In the genomic region with DNA sequence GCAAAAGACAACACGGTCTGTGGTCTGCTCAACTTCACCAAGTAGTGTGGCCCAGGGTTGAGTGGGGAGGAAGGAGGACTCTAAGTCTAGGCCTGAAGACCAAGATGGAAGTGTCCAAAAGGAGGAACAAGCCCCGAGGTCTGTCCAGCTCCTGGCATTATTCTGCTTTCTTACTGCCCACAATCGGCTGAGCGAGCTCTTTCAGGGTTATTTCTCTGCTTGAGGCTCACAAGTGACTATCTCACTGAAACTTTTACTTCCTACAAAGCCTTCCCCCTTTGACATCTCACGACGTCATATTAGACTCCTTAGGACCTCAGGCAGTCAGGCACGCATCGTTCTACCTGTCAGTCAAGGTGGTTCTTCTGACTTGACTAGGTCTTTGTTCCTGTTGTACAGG, we compare ENCODE assay signal across 8 mouse cellular contexts. TPM values are rescaled to one million over a fixed set of nuclear protein-coding genes. Genes with fewer than 3 reads are reported as not detected.
A peak's percentile ranks its signal among the peaks of the same experiment; 100 is the strongest.
DNase-seq lines count a peak whose midpoint lies in the region; ATAC-seq and TF ChIP-seq lines count a peak whose summit lies in the region.

No protein-coding gene starts in this region.

- WGBS in embryonic facial prominence, embryonic 14.5 days: 71% methylated on average over 8 of the region's 8 CpGs
- WGBS in hindbrain, postnatal 0 days: 65% methylated on average over 8 of the region's 8 CpGs
- WGBS in midbrain, embryonic 11.5 days: 72% methylated on average over 8 of the region's 8 CpGs

- H3K9me3 ChIP-seq in embryonic facial prominence, embryonic 14.5 days (ENCODE audit: control insufficient read depth, low read length): no peaks in the 10 kb centered on the region
- no peaks in the 10 kb centered on the region for H3K9me3 ChIP-seq in hindbrain, postnatal 0 days (ENCODE audit: low read length)
- no peaks in the 10 kb centered on the region for H3K9me3 ChIP-seq in midbrain, embryonic 11.5 days (ENCODE audit: control insufficient read depth, low read length)

- H3K27ac ChIP-seq in embryonic facial prominence, embryonic 14.5 days (replicated peaks; ENCODE audit: low read depth, low read length): peak overlapping the region; percentile 65; the same call in 1 of the 2 replicates
- peak overlapping the region; percentile 91 for H3K27ac ChIP-seq in hindbrain, postnatal 0 days
- H3K27ac ChIP-seq in midbrain, embryonic 11.5 days (ENCODE audit: low read depth, low read length): no peak overlapping the region

- peak overlapping the region; percentile 89 for H3K4me3 ChIP-seq in embryonic facial prominence, embryonic 14.5 days (ENCODE audit: low read depth, low read length)
- peak overlapping the region; percentile 75 for H3K4me3 ChIP-seq in hindbrain, postnatal 0 days (ENCODE audit: low read length)
- H3K4me3 ChIP-seq in midbrain, embryonic 11.5 days (ENCODE audit: low read depth, low read length): peak overlapping the region; percentile 72

- no peaks in the 10 kb centered on the region for H3K36me3 ChIP-seq in embryonic facial prominence, embryonic 14.5 days (ENCODE audit: control insufficient read depth, insufficient read depth, low read length)
- no peaks in the 10 kb centered on the region for H3K36me3 ChIP-seq in hindbrain, postnatal 0 days (ENCODE audit: insufficient read depth, low read length)
- H3K36me3 ChIP-seq in midbrain, embryonic 11.5 days (ENCODE audit: control insufficient read depth, insufficient read depth, low read length): no peaks in the 10 kb centered on the region

- peak overlapping the region; percentile 87 for H3K9ac ChIP-seq in embryonic facial prominence, embryonic 14.5 days (ENCODE audit: low read depth, low read length)
- H3K9ac ChIP-seq in hindbrain, postnatal 0 days (replicated peaks; ENCODE audit: low read length): peak overlapping the region; percentile 74
- peak overlapping the region; percentile 78 for H3K9ac ChIP-seq in midbrain, embryonic 11.5 days (ENCODE audit: low read length)

- no peaks in the 10 kb centered on the region for H3K27me3 ChIP-seq in embryonic facial prominence, embryonic 14.5 days (replicated peaks; ENCODE audit: control insufficient read depth, insufficient read depth, low read length)
- H3K27me3 ChIP-seq in hindbrain, postnatal 0 days (ENCODE audit: insufficient read depth, low read length): no peaks in the 10 kb centered on the region
- peaks cover 7% of the 10 kb centered on the region; the same call in 1 of the 2 replicates for H3K27me3 ChIP-seq in midbrain, embryonic 11.5 days (ENCODE audit: control insufficient read depth, insufficient read depth, low read length)

- TF ChIP-seq CTCF in hindbrain, postnatal 0 days (IDR thresholded peaks at IDR 0.05; ENCODE audit: low read depth): no peak

- no peak for ATAC-seq in embryonic facial prominence, embryonic 14.5 days (ENCODE audit: low read depth)
- no peak for ATAC-seq in hindbrain, postnatal 0 days
- ATAC-seq in midbrain, embryonic 11.5 days (ENCODE audit: low FRiP score): no peak

- peak overlapping the region; percentile 95 for H3K4me2 ChIP-seq in embryonic facial prominence, embryonic 14.5 days (ENCODE audit: low read depth, low read length)
- peak overlapping the region; percentile 89 for H3K4me2 ChIP-seq in hindbrain, postnatal 0 days (ENCODE audit: low read depth, low read length)
- peak overlapping the region; percentile 91 for H3K4me2 ChIP-seq in midbrain, embryonic 11.5 days

- peaks cover 12% of the 10 kb centered on the region for H3K4me1 ChIP-seq in embryonic facial prominence, embryonic 14.5 days (ENCODE audit: control insufficient read depth, insufficient read depth, low read length)
- H3K4me1 ChIP-seq in hindbrain, postnatal 0 days (ENCODE audit: insufficient read depth, low read length): peaks cover 20% of the 10 kb centered on the region
- H3K4me1 ChIP-seq in midbrain, embryonic 11.5 days (ENCODE audit: control insufficient read depth, insufficient read depth, low read length): peaks cover 43% of the 10 kb centered on the region

- DNase-seq in layer of hippocampus, postnatal 14 days (ENCODE audit: low spot score in 2 of 2): peak; percentile 8 to 19
- DNase-seq in layer of hippocampus, postnatal 10 days (ENCODE audit: low spot score in 2 of 2): no peak
- DNase-seq in embryonic facial prominence, embryonic 14.5 days (ENCODE audit: low spot score): peak; percentile 16
- DNase-seq in hindbrain, postnatal 0 days (ENCODE audit: low spot score): no peak
- DNase-seq in midbrain, embryonic 11.5 days (ENCODE audit: low spot score, missing footprints): no peak
- DNase-seq in embryo, embryonic 10 days (ENCODE audit: low spot score): no peak
- DNase-seq in frontal cortex, postnatal 25 days (ENCODE audit: low spot score in 2 of 2): no peak
- DNase-seq in left cerebral cortex, adult 8-10 months (ENCODE audit: low spot score in 2 of 2): no peak

RNA-seq across cellular contexts. Expression of gene Prkar2a, which starts 2.3 kb away (rescaled TPM):
- 10 to 100 TPM; 43.5 to 49.4 TPM for total RNA-seq in layer of hippocampus, postnatal 14 days (2021)
- total RNA-seq in layer of hippocampus, postnatal 10 days (2021): 10 to 100 TPM; 54.9 to 60.6 TPM
- 35.3 and 36.0 TPM in 2 replicates for polyA plus RNA-seq in embryonic facial prominence, embryonic 14.5 days (2014; fragmentation: Nextera tagmentation; extraction: Ambion mirVana)
- total RNA-seq in hindbrain, postnatal 0 days (2014; rRNA removed): 87.3 and 92.2 TPM in 2 replicates
- polyA plus RNA-seq in hindbrain, postnatal 0 days (2015; fragmentation: Nextera tagmentation; extraction: Ambion mirVana): 39.7 and 43.9 TPM in 2 replicates
- polyA plus RNA-seq in midbrain, embryonic 11.5 days (2014; fragmentation: Nextera tagmentation; extraction: Ambion mirVana): 58.0 and 58.2 TPM in 2 replicates
- 10 to 100 TPM; 45.9 to 52.1 (median 49.3) TPM for total RNA-seq in left cerebral cortex, adult 8-10 months (2022)

RNA-seq across cellular contexts. Expression of gene Slc25a20, which starts 29.5 kb away (rescaled TPM):
- total RNA-seq in layer of hippocampus, postnatal 14 days (2021): 10 to 100 TPM; 19.6 to 26.3 TPM
- total RNA-seq in layer of hippocampus, postnatal 10 days (2021): 10 to 100 TPM; 19.2 to 21.0 TPM
- 24.0 and 27.1 TPM in 2 replicates for polyA plus RNA-seq in embryonic facial prominence, embryonic 14.5 days (2014; fragmentation: Nextera tagmentation; extraction: Ambion mirVana)
- total RNA-seq in hindbrain, postnatal 0 days (2014; rRNA removed): 31.0 and 41.1 TPM in 2 replicates
- polyA plus RNA-seq in hindbrain, postnatal 0 days (2015; fragmentation: Nextera tagmentation; extraction: Ambion mirVana): 49.7 and 50.2 TPM in 2 replicates
- 31.2 and 33.3 TPM in 2 replicates for polyA plus RNA-seq in midbrain, embryonic 11.5 days (2014; fragmentation: Nextera tagmentation; extraction: Ambion mirVana)
- 10 to 100 TPM; 11.1 to 15.8 (median 13.6) TPM for total RNA-seq in left cerebral cortex, adult 8-10 months (2022)

RNA-seq across cellular contexts. Expression of gene Arih2, which starts 42.2 kb away (rescaled TPM):
- total RNA-seq in layer of hippocampus, postnatal 14 days (2021): 10 to 100 TPM; 50.2 to 50.6 TPM
- 10 to 100 TPM; 47.3 to 51.1 TPM for total RNA-seq in layer of hippocampus, postnatal 10 days (2021)
- polyA plus RNA-seq in embryonic facial prominence, embryonic 14.5 days (2014; fragmentation: Nextera tagmentation; extraction: Ambion mirVana): 36.4 and 39.5 TPM in 2 replicates
- 52.1 and 54.8 TPM in 2 replicates for total RNA-seq in hindbrain, postnatal 0 days (2014; rRNA removed)
- 38.5 and 39.7 TPM in 2 replicates for polyA plus RNA-seq in hindbrain, postnatal 0 days (2015; fragmentation: Nextera tagmentation; extraction: Ambion mirVana)
- 46.9 and 50.9 TPM in 2 replicates for polyA plus RNA-seq in midbrain, embryonic 11.5 days (2014; fragmentation: Nextera tagmentation; extraction: Ambion mirVana)
- 10 to 100 TPM; 51.8 to 55.6 (median 54.2) TPM for total RNA-seq in left cerebral cortex, adult 8-10 months (2022)

Comparison
In these comparisons a context has a peak if more than half of its experiments do, and no peak if none do; other contexts are left out.
1. DNase-seq: peak in layer of hippocampus, postnatal 14 days (2 of 2) and embryonic facial prominence, embryonic 14.5 days (single experiment); none in layer of hippocampus, postnatal 10 days (0 of 2), hindbrain, postnatal 0 days (single experiment), midbrain, embryonic 11.5 days (single experiment), embryo, embryonic 10 days (single experiment), frontal cortex, postnatal 25 days (0 of 2) and left cerebral cortex, adult 8-10 months (0 of 2).
2. Peak in every context shown above with its lines, with median percentiles within 50 percentile points of each other: H3K4me2 ChIP-seq, H3K4me3 ChIP-seq and H3K9ac ChIP-seq.